Mouse (Mus musculus): ENCODE results near the gene AI661453. TPM values are rescaled to one million over a fixed set of nuclear protein-coding genes. Genes with fewer than 3 reads are reported as not detected.

Gene AI661453
- total and polyA plus RNA-seq, 3 experiments: not detected

GRCm38 (mm10) chr17:47458936-47459335 lies 22.5 kb downstream of the AI661453 start:
- Histone ChIP-seq H3K4me3 (ENCODE audit: control insufficient read depth in 1 of 2, insufficient read depth in 1 of 2, low read depth in 2 of 2, low read length in 2 of 2) (no peak overlapping the region), H3K79me2 (ENCODE audit: control insufficient read depth, insufficient read depth, low read length, poor library complexity) (no peaks in the 10 kb centered on the region), H3K9ac (ENCODE audit: control insufficient read depth, low read depth, low read length, poor library complexity, severe bottlenecking) (no peak overlapping the region), H3K9me3 (replicated peaks; ENCODE audit: insufficient read depth, low read length) (no peaks in the 10 kb centered on the region), H3K27ac (ENCODE audit: control insufficient read depth, low read depth, low read length) (no peak overlapping the region), H3K27me3 (ENCODE audit: control insufficient read depth in 1 of 2, insufficient read depth in 2 of 2, low read length in 2 of 2) (peaks cover 0 to 1% of the 10 kb centered on the region in 2 experiments; a peak in 2 of 4 replicates), H3K36me3 (ENCODE audit: control insufficient read depth in 1 of 2, insufficient read depth in 2 of 2, low read length in 2 of 2) (peaks cover 0 to 4% of the 10 kb centered on the region in 2 experiments; a peak in 1 of 4 replicates), H3K4me1 (ENCODE audit: control insufficient read depth in 1 of 2, insufficient read depth in 2 of 2, low read length in 2 of 2) (peaks cover 6 to 17% of the 10 kb centered on the region in 2 experiments)
- DNase-seq (ENCODE audit: low read depth, low spot score): no peak
- TF ChIP-seq SIN3A (IDR thresholded peaks at IDR 0.05; ENCODE audit: low read length) (no peak), MYC (IDR thresholded peaks at IDR 0.05; ENCODE audit: low read depth, low read length) (no peak), CHD2 (IDR thresholded peaks at IDR 0.05; ENCODE audit: low read length) (no peak), TBP (IDR thresholded peaks at IDR 0.05; ENCODE audit: low read depth, low read length) (no peak), E2F4 (IDR thresholded peaks at IDR 0.05; ENCODE audit: borderline replicate concordance, low read depth, low read length) (no peak)

- no peak overlapping the region for H3K4me3 ChIP-seq (ENCODE audit: control insufficient read depth in 1 of 2, insufficient read depth in 1 of 2, low read depth in 2 of 2, low read length in 2 of 2)
- no peak overlapping the region for H3K27ac ChIP-seq (ENCODE audit: control insufficient read depth, low read depth, low read length)
- H3K79me2 ChIP-seq (ENCODE audit: control insufficient read depth, insufficient read depth, low read length, poor library complexity): no peaks in the 10 kb centered on the region
- no peaks in the 10 kb centered on the region for H3K9me3 ChIP-seq (replicated peaks; ENCODE audit: insufficient read depth, low read length)
- H3K4me1 ChIP-seq (ENCODE audit: control insufficient read depth in 1 of 2, insufficient read depth in 2 of 2, low read length in 2 of 2): peaks cover 3 to 12% of the 10 kb centered on the region in 2 experiments
- TF ChIP-seq ELF1 (IDR thresholded peaks at IDR 0.05; ENCODE audit: low read depth, low read length) (no peak), ETS1 (IDR thresholded peaks at IDR 0.05; ENCODE audit: low read depth, low read length) (no peak), CHD2 (IDR thresholded peaks at IDR 0.05; ENCODE audit: low read length) (no peak), MAX (IDR thresholded peaks at IDR 0.05; ENCODE audit: low read length) (no peak), CTCF (IDR thresholded peaks at IDR 0.05 in 2 of 3, conservative IDR thresholded peaks at IDR 0.05 in 1 of 3; ENCODE audit: control insufficient read depth in 1 of 3, insufficient read depth in 1 of 3, low read depth in 2 of 3, low read length in 3 of 3, poor library complexity in 1 of 3, severe bottlenecking in 1 of 3) (no peak), MYB (IDR thresholded peaks at IDR 0.05; ENCODE audit: low read depth, low read length) (no peak), ZNF384 (IDR thresholded peaks at IDR 0.05; ENCODE audit: low read depth, low read length) (no peak), MAFK (IDR thresholded peaks at IDR 0.05; ENCODE audit: borderline replicate concordance, low read depth, low read length) (no peak), EP300 (IDR thresholded peaks at IDR 0.05; ENCODE audit: low read depth in 1 of 2, low read length in 2 of 2) (no peak), SMC3 (IDR thresholded peaks at IDR 0.05; ENCODE audit: low read depth, low read length) (no peak), E2F4 (IDR thresholded peaks at IDR 0.05; ENCODE audit: borderline replicate concordance, low read depth, low read length) (no peak)
- H3K9ac ChIP-seq (ENCODE audit: control insufficient read depth, low read depth, low read length, poor library complexity, severe bottlenecking): no peak overlapping the region
- H3K36me3 ChIP-seq (ENCODE audit: control insufficient read depth in 1 of 2, insufficient read depth in 2 of 2, low read length in 2 of 2): peaks cover 0 to under 1% of the 10 kb centered on the region in 2 experiments; a peak in 1 of 4 replicates
- peak; percentile 28 for DNase-seq (ENCODE audit: low read depth, low spot score)
- H3K27me3 ChIP-seq (ENCODE audit: control insufficient read depth in 1 of 2, insufficient read depth in 2 of 2, low read length in 2 of 2): peaks cover 0 to 1% of the 10 kb centered on the region in 2 experiments; a peak in 2 of 4 replicates
These were observed 23.0 kb downstream of the AI661453 start for GRCm38 (mm10) chr17:47459341-47459919.

GRCm38 (mm10) chr17:47461688-47462087 lies 25.3 kb downstream of the AI661453 start:
- Histone ChIP-seq H3K27ac (ENCODE audit: control insufficient read depth, low read depth, low read length) (no peak overlapping the region), H3K4me1 (ENCODE audit: control insufficient read depth in 1 of 2, insufficient read depth in 2 of 2, low read length in 2 of 2) (peaks cover 0 to 6% of the 10 kb centered on the region in 2 experiments; a peak in 2 of 4 replicates), H3K4me3 (ENCODE audit: control insufficient read depth in 1 of 2, insufficient read depth in 1 of 2, low read depth in 2 of 2, low read length in 2 of 2) (no peak overlapping the region), H3K27me3 (ENCODE audit: control insufficient read depth in 1 of 2, insufficient read depth in 2 of 2, low read length in 2 of 2) (peaks cover 3 to 5% of the 10 kb centered on the region in 2 experiments; a peak in 3 of 4 replicates), H3K9ac (ENCODE audit: control insufficient read depth, low read depth, low read length, poor library complexity, severe bottlenecking) (no peak overlapping the region), H3K9me3 (replicated peaks; ENCODE audit: insufficient read depth, low read length) (no peaks in the 10 kb centered on the region), H3K79me2 (ENCODE audit: control insufficient read depth, insufficient read depth, low read length, poor library complexity) (no peaks in the 10 kb centered on the region), H3K36me3 (ENCODE audit: control insufficient read depth in 1 of 2, insufficient read depth in 2 of 2, low read length in 2 of 2) (no peaks in the 10 kb centered on the region)
- TF ChIP-seq MAZ (IDR thresholded peaks at IDR 0.05; ENCODE audit: low read depth, low read length) (no peak), EP300 (IDR thresholded peaks at IDR 0.05; ENCODE audit: low read depth in 1 of 2, low read length in 2 of 2) (no peak), CHD2 (IDR thresholded peaks at IDR 0.05; ENCODE audit: low read length) (no peak), TBP (IDR thresholded peaks at IDR 0.05; ENCODE audit: low read depth, low read length) (no peak), GABPA (IDR thresholded peaks at IDR 0.05; ENCODE audit: low read depth, low read length) (no peak), SIN3A (IDR thresholded peaks at IDR 0.05; ENCODE audit: low read length) (no peak), ETS1 (IDR thresholded peaks at IDR 0.05; ENCODE audit: low read depth, low read length) (no peak), ZKSCAN1 (IDR thresholded peaks at IDR 0.05; ENCODE audit: low read depth, low read length) (no peak), ZC3H11A (IDR thresholded peaks at IDR 0.05; ENCODE audit: low read depth, low read length) (no peak), USF1 (IDR thresholded peaks at IDR 0.05; ENCODE audit: low read depth, low read length) (no peak), RAD21 (IDR thresholded peaks at IDR 0.05; ENCODE audit: low read depth, low read length) (no peak)
- DNase-seq (ENCODE audit: low read depth, low spot score): peak; percentile 25
